In genomic region chr2:90560197-90560843, GRCm38 (mm10) we compare ENCODE assay signal across 8 mouse cellular contexts. TPM values are rescaled to one million over a fixed set of nuclear protein-coding genes. Genes with fewer than 3 reads are reported as not detected.
DNase-seq lines count a peak whose midpoint lies in the region; ATAC-seq lines count a peak whose summit lies in the region.
"Had no signal": no experiment of that assay in that cellular context is flagged by ENCODE, and none has a peak within 500 bp of the region (broad histone marks: within the 10 kb centered on the region; RNA-seq: fewer than 3 reads in every experiment).

No protein-coding gene starts in this region.

- WGBS in neural tube, embryonic 13.5 days = 65% methylated on average over 6 of the region's 6 CpGs
- 12% methylated on average over 6 of the region's 6 CpGs for WGBS in liver, embryonic 13.5 days (ENCODE audit: insufficient replicate concordance)

- peak; percentile 57; the same call in 1 of the 2 replicates for ATAC-seq in neural tube, embryonic 13.5 days (ENCODE audit: low read depth)
- ATAC-seq in erythroblast, adult 5-6 weeks (replicated peaks; ENCODE audit: low FRiP score, poor library complexity, severe bottlenecking) = peak; percentile 84
- peak; percentile 96 for ATAC-seq in liver, embryonic 13.5 days (ENCODE audit: low read depth)
- ATAC-seq in activated CD4-positive, CD25-positive, alpha-beta regulatory T cell, adult 4 months = no peak
- no peak for ATAC-seq in granulocyte monocyte progenitor cell, adult 5-6 weeks (replicated peaks; ENCODE audit: poor library complexity, severe bottlenecking)
- ATAC-seq: inflammation-experienced regulatory T-cells, adult 6 months had no signal

- peaks cover 15% of the 10 kb centered on the region for H3K4me1 ChIP-seq in neural tube, embryonic 13.5 days (replicated peaks)
- peaks cover 97% of the 10 kb centered on the region for H3K4me1 ChIP-seq in liver, embryonic 13.5 days (replicated peaks)

- no peaks in the 10 kb centered on the region for H3K9me3 ChIP-seq in neural tube, embryonic 13.5 days
- H3K9me3 ChIP-seq in liver, embryonic 13.5 days (replicated peaks) = no peaks in the 10 kb centered on the region

- H3K9ac ChIP-seq in neural tube, embryonic 13.5 days = no peak overlapping the region
- peak overlapping the region; percentile 79 for H3K9ac ChIP-seq in liver, embryonic 13.5 days

- no peak overlapping the region for H3K4me2 ChIP-seq in neural tube, embryonic 13.5 days
- H3K4me2 ChIP-seq in liver, embryonic 13.5 days = peak overlapping the region; percentile 69

- H3K4me3 ChIP-seq in neural tube, embryonic 13.5 days = no peak overlapping the region
- H3K4me3 ChIP-seq in liver, embryonic 13.5 days (replicated peaks) = peak overlapping the region; percentile 32

- no peak overlapping the region for H3K27ac ChIP-seq in neural tube, embryonic 13.5 days (replicated peaks)
- H3K27ac ChIP-seq in liver, embryonic 13.5 days = peak overlapping the region; percentile 100

- H3K36me3 ChIP-seq in neural tube, embryonic 13.5 days = no peaks in the 10 kb centered on the region
- H3K36me3 ChIP-seq in liver, embryonic 13.5 days = no peaks in the 10 kb centered on the region

- no peaks in the 10 kb centered on the region for H3K27me3 ChIP-seq in neural tube, embryonic 13.5 days
- H3K27me3 ChIP-seq in liver, embryonic 13.5 days = no peaks in the 10 kb centered on the region

- no peak for DNase-seq in neural tube, embryonic 10.5 days (ENCODE audit: extremely low spot score, low spot score)
- DNase-seq in liver, embryonic 13.5 days = peak; percentile 86
- DNase-seq in embryo, embryonic 9.5 days (ENCODE audit: extremely low spot score) = no peak

RNA-seq across cellular contexts. Expression of gene Ptprj, which starts 20.1 kb away (rescaled TPM):
- 4.2 and 4.4 TPM in 2 replicates for polyA plus RNA-seq in neural tube, embryonic 13.5 days (2015; fragmentation: Nextera tagmentation; extraction: Ambion mirVana)
- 9.2 and 21.1 TPM in 2 replicates for total RNA-seq in erythroblast, adult 5-6 weeks (2015; ENCODE audit: low replicate concordance)
- 11.3 and 18.7 TPM in 2 replicates for total RNA-seq in erythroblast, adult 5-6 weeks (2017; ENCODE audit: low replicate concordance)
- polyA plus RNA-seq in liver, embryonic 13.5 days (2015; fragmentation: Nextera tagmentation; extraction: Ambion mirVana) = 1.7 and 1.9 TPM in 2 replicates
- 1 to 10 TPM; 4.4 to 5.1 TPM for polyA plus RNA-seq in activated CD4-positive, CD25-positive, alpha-beta regulatory T cell, adult 4 months (2017; shearing (Covaris generic))
- 14.5 and 15.0 TPM in 2 replicates for total RNA-seq in granulocyte monocyte progenitor cell, adult 5-6 weeks (2014; fragmentation: Nextera tagmentation)
- 13.3 and 15.9 TPM in 2 replicates for total RNA-seq in granulocyte monocyte progenitor cell, adult 5-6 weeks (2017)

Comparison
In these comparisons a context has a peak if more than half of its experiments do, and no peak if none do; other contexts are left out.
1. ATAC-seq: peak in neural tube, embryonic 13.5 days (single experiment), erythroblast, adult 5-6 weeks (single experiment) and liver, embryonic 13.5 days (single experiment); none in activated CD4-positive, CD25-positive, alpha-beta regulatory T cell, adult 4 months (single experiment) and granulocyte monocyte progenitor cell, adult 5-6 weeks (single experiment).